Mouse (Mus musculus) MEL (cell line): ENCODE measurements at regions not wholly inside any gene's neighbourhood (a gene's known extent, or its start where the extent isn't known, plus 50 kb on each side); places are given as distances from the start of the nearest gene placed in this dataset.
"Not testable (repeated sequence)": the region's sequence is repeated elsewhere in the genome, so short reads cannot be mapped to it uniquely, and the experiment has no call there.

Experiments used
- DNase-seq: peaks from one replicate; pipeline ENCODE4 v3.0.0; 2011; ENCODE audit warnings: low read depth, low spot score
- H3K27ac ChIP-seq: 2 replicates; pipeline ENCODE4 v1.5.1; 2012; ENCODE audit warnings: low read depth, mild to moderate bottlenecking, control low read depth, low read length, moderate library complexity; ENCODE audit not compliant: control insufficient read depth
- H3K27me3 ChIP-seq, 2 experiments: fragments of 150-350 bp in 1 of 2; sonication (generic) in 1 of 2; 2 replicates each; pipeline ENCODE4 v1.6.1; 2012; ENCODE audit warnings: low read length in 2 of 2, mild to moderate bottlenecking in 2 of 2, improper control_type of control experiment in 1 of 2, moderate library complexity in 1 of 2; ENCODE audit not compliant: insufficient read depth in 2 of 2, control insufficient read depth in 1 of 2
- H3K36me3 ChIP-seq, 2 experiments: 2 replicates each; pipeline ENCODE4 v1.6.1; 2012 to 2014; ENCODE audit warnings: low read length in 2 of 2, improper control_type of control experiment in 1 of 2, inconsistent platforms in 1 of 2, mild to moderate bottlenecking in 1 of 2; ENCODE audit not compliant: insufficient read depth in 2 of 2, control insufficient read depth in 1 of 2
- H3K4me1 ChIP-seq, 2 experiments: fragments of 150-350 bp in 1 of 2; sonication (generic) in 1 of 2; 2 replicates each; pipeline ENCODE4 v1.6.1; 2012; ENCODE audit warnings: low read length in 2 of 2, improper control_type of control experiment in 1 of 2, mild to moderate bottlenecking in 1 of 2; ENCODE audit not compliant: insufficient read depth in 2 of 2, control insufficient read depth in 1 of 2
- H3K4me3 ChIP-seq, 2 experiments: fragments of 150-350 bp in 1 of 2; sonication (generic) in 1 of 2; 2 replicates each; pipeline ENCODE4 v1.5.1; 2012; ENCODE audit warnings: low read depth in 2 of 2, low read length in 2 of 2, mild to moderate bottlenecking in 2 of 2, moderate library complexity in 2 of 2, control low read depth in 1 of 2, improper control_type of control experiment in 1 of 2; ENCODE audit not compliant: control insufficient read depth in 1 of 2, insufficient read depth in 1 of 2
- H3K79me2 ChIP-seq: 2 replicates; pipeline ENCODE4 v1.6.1; 2012; ENCODE audit warnings: mild to moderate bottlenecking, low read length, moderate library complexity; ENCODE audit not compliant: control insufficient read depth, poor library complexity, insufficient read depth
- H3K9ac ChIP-seq: 2 replicates; pipeline ENCODE4 v1.6.1; 2012; ENCODE audit warnings: low read depth, mild to moderate bottlenecking, control low read depth, low read length, moderate library complexity; ENCODE audit not compliant: control insufficient read depth, poor library complexity, severe bottlenecking
- H3K9me3 ChIP-seq: fragments of 150-350 bp; sonication (generic); replicated peaks from 2 replicates; pipeline ENCODE4 v1.6.1; 2012; ENCODE audit warnings: mild to moderate bottlenecking, low read length, improper control_type of control experiment, moderate library complexity; ENCODE audit not compliant: insufficient read depth
- CTCF ChIP-seq, 3 experiments: IDR thresholded peaks in 2 of 3; conservative IDR thresholded peaks in 1 of 3; 2 replicates each; pipeline ENCODE4 v1.5.1; 2011 to 2012; ENCODE audit warnings: low read length in 3 of 3, low read depth in 2 of 3, mild to moderate bottlenecking in 2 of 3, improper control_type of control experiment in 1 of 3, inconsistent platforms in 1 of 3, mixed read lengths in 1 of 3, moderate library complexity in 1 of 3; ENCODE audit not compliant: control insufficient read depth in 1 of 3, insufficient read depth in 1 of 3, poor library complexity in 1 of 3, severe bottlenecking in 1 of 3

GRCm38 (mm10) chr10:22460386-22460785, 100.0 kb downstream of the Raet1d start:
- not testable (repeated sequence) for DNase-seq, H3K27ac ChIP-seq, H3K9ac ChIP-seq

GRCm38 (mm10) chr10:22460818-22461479, 100.6 kb downstream of the Raet1d start:
- H3K27me3 ChIP-seq, H3K4me3 ChIP-seq, H3K27ac ChIP-seq, H3K9me3 ChIP-seq, H3K79me2 ChIP-seq, H3K9ac ChIP-seq, H3K36me3 ChIP-seq, H3K4me1 ChIP-seq, DNase-seq: not testable (repeated sequence)

More at GRCm38 (mm10) chr10:22460386-22460785, 100.0 kb downstream of the Raet1d start:
- H3K4me1 ChIP-seq, H3K4me3 ChIP-seq, H3K27me3 ChIP-seq, H3K79me2 ChIP-seq, H3K36me3 ChIP-seq, H3K9me3 ChIP-seq: not testable (repeated sequence)

- H3K36me3 ChIP-seq, H3K9ac ChIP-seq, H3K27me3 ChIP-seq, H3K79me2 ChIP-seq, H3K4me1 ChIP-seq, DNase-seq, H3K9me3 ChIP-seq, H3K4me3 ChIP-seq, H3K27ac ChIP-seq: not testable (repeated sequence)
These were observed 101.2 kb downstream of the Raet1d start for GRCm38 (mm10) chr10:22461480-22462050.

GRCm38 (mm10) chr10:22471722-22472330, 111.5 kb downstream of the Raet1d start:
- not testable (repeated sequence) for H3K27me3 ChIP-seq, H3K9ac ChIP-seq
- peak in 1 of 3 experiments; percentile 5; a peak in 1 of 6 replicates for TF ChIP-seq CTCF (IDR thresholded peaks at IDR 0.05 in 2 of 3, conservative IDR thresholded peaks at IDR 0.05 in 1 of 3; ENCODE audit: control insufficient read depth in 1 of 3, insufficient read depth in 1 of 3, low read depth in 2 of 3, low read length in 3 of 3, poor library complexity in 1 of 3, severe bottlenecking in 1 of 3)
- TF ChIP-seq, all 39 proteins: peak for 1; not testable (repeated sequence) for 38
- DNase-seq, result peak; percentile 4
- H3K79me2 ChIP-seq, H3K4me3 ChIP-seq, H3K9me3 ChIP-seq, H3K27ac ChIP-seq, H3K36me3 ChIP-seq, H3K4me1 ChIP-seq: not testable (repeated sequence)
